Mouse (Mus musculus) neutrophil, adult 5-6 weeks (primary cell): ENCODE results near the gene Ppp1r7. TPM values are rescaled to one million over a fixed set of nuclear protein-coding genes. Genes with fewer than 3 reads are reported as not detected.

Source experiments
- ATAC-seq: fragments of 151-379, 151-347 bp; 2 replicates; pipeline ENCODE4 v1.8.0; 2017; ENCODE audit warnings: mild to moderate bottlenecking, moderate TSS enrichment; ENCODE audit not compliant: insufficient number of reproducible peaks, poor library complexity, low FRiP score, severe bottlenecking; ENCODE audit errors: extremely low read depth
- total RNA-seq: library from RNA; stranded (forward); fragments of 200-1000 nt; gene quantifications from 2 replicates; pipeline ENCODE4 v1.2.3, GENCODE M21; 2017

Gene Ppp1r7
- total RNA-seq, 1 experiment from 2014 or later = 19.1 TPM

DNA sequence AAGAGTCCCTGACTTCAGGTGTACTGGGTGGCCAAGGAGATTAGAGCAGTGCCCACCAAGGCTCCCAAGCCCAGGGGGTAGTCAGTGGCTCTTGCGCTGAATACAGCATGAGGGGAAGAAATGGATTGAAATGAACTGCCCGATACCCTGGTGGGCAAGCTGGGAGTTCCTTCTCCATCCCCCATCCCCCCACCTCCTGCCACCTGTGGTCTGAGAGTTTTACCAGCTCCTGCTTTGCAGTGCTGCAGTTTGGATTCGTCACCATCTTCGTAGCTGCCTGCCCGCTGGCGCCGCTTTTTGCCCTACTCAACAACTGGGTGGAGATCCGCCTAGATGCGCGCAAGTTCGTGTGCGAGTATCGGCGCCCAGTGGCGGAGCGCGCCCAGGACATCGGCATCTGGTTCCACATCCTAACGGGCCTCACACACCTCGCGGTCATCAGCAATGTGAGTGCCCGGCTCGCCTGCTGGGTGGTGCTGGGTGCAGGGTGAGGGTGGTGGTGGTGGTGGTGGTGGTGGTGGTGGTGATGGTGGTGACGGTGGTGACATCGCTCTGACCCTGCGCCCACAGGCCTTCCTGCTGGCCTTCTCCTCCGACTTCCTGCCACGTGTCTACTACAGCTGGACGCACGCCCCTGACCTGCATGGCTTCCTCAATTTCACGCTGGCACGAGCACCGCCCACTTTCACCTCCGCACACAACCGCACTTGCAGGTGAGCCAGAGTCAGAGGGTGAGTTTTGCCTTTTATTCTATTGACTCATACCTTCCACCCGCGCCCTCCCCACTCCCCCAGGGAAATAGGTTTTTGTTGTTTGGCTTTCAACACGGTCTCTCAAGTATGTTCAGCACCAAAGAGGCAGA, 58.8 kb downstream of the Ppp1r7 start:
- ATAC-seq = peak; percentile 46

DNA sequence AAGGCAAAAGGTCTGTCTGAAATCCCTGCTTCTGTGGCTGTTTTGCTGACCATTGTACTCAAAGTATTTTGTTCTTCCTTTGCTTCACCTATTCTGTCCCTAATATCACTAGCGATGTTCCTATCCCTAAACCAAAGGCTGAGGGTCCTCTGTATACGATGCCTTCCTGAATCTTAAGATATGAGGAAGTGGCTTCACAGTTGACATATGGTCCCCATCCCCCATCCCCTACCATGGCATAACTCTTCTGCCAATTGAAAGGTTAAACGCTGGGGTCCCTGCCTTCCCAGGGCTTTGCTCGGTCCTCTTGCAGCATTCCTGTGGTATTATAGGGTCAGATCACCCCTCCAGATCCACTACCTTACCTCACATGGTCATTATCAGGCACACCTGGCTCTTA, 60.7 kb downstream of the Ppp1r7 start:
- ATAC-seq = no peak

Other genes with a start within 250 kb of the Ppp1r7 start
- gene Kif1a, start 240.9 kb upstream of the Ppp1r7 start, total RNA-seq = not detected in 2 replicates
- not detected in 2 replicates for gene Agxt, start 207.6 kb upstream of the Ppp1r7 start, total RNA-seq
- 0.93 and 0.98 TPM in 2 replicates for gene 2310007B03Rik, start 181.9 kb upstream of the Ppp1r7 start, total RNA-seq
- not detected in 2 replicates for gene Crocc2, start 174.1 kb upstream of the Ppp1r7 start, total RNA-seq
- 0.74 and 1.3 TPM in 2 replicates for gene Sned1, start 107.0 kb upstream of the Ppp1r7 start, total RNA-seq
- gene Mterf4, start 36.9 kb upstream of the Ppp1r7 start, total RNA-seq = 16.6 and 17.8 TPM in 2 replicates
- 0.35 and 3.2 TPM in 2 replicates for gene Pask, start 628 bp downstream of the Ppp1r7 start, total RNA-seq
- not detected in 2 replicates for gene Ano7, start 31.1 kb downstream of the Ppp1r7 start, total RNA-seq
- gene Hdlbp, start 136.0 kb downstream of the Ppp1r7 start, total RNA-seq = 61.7 and 62.9 TPM in 2 replicates
- gene Farp2, start 169.2 kb downstream of the Ppp1r7 start, total RNA-seq = 1.4 and 1.7 TPM in 2 replicates